Mouse (Mus musculus): ENCODE results near the gene Tas2r116. TPM values are rescaled to one million over a fixed set of nuclear protein-coding genes. Genes with fewer than 3 reads are reported as not detected.

Gene Tas2r116
- total RNA-seq (2015; ENCODE audit: low replicate concordance) (not detected in 2 replicates), total RNA-seq (2017; ENCODE audit: low replicate concordance) (not detected in 2 replicates)

DNA sequence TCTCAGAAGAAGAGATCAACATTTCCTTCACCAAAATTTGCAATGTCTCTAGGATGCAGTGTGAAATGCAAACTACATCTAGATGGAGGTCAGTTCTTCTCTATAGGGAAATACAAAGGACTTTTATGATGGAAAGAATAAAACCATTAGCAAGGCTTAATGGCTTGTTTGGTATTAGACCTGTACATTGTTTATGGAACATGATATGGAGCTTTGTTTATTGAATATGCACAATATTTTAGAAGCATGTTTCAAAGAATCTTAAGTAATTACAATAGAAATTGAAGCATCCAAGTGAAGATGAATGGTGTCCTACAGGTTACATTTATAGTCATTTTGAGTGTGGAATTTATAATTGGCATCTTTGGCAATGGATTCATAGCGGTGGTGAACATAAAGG lies at the start of gene Tas2r116:
Gene Tas2r116 (plus strand): TSS at position 301 of the 400 bp plus-strand sequence.
- no peak for ATAC-seq (replicated peaks; ENCODE audit: low FRiP score, poor library complexity, severe bottlenecking)

DNA sequence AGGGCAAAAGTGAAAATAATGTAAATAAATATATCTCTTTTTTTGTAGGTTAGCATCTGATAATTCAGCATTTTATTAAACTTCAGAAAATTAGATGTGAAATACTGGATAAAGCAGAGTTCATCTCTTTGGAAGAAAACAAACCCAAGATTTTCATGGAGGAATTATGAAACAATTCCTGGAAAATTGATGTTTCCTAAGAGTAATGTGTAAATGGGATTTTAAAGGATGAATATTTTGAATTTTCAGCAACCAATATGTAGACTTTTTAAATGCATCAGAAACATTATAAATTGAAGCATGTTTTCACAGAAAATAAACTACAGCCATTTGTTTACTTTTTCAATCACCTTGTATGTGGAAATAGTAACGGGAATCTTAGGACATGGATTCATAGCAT lies 8.4 kb upstream of the Tas2r116 start, which contains the start of gene Tas2r123:
Gene Tas2r123 (plus strand): TSS at position 301 of the 400 bp plus-strand sequence.
- no peak for ATAC-seq (replicated peaks; ENCODE audit: low FRiP score, poor library complexity, severe bottlenecking)

DNA sequence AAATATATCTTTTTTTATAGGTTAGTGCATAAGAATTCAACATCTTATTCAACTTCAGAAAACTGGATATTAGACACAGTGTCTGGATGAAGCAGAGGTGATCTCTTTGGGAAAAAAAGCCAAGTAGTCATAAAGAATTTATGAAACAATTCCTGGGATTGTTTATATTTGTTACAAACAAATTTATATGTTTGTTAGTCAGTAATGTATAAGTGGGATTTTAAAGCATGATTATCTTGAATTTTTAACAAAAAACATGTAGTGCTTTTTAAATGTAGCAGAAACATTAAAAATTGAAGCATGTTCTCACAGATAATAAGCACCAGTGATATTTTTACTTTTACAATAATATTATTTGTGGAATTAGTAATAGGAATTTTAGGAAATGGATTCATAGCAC lies 12.5 kb downstream of the Tas2r116 start, which contains the start of gene Tas2r110:
Gene Tas2r110 (plus strand): TSS at position 301 of the 400 bp plus-strand sequence.
- no peak for ATAC-seq (replicated peaks; ENCODE audit: low FRiP score, poor library complexity, severe bottlenecking)

DNA sequence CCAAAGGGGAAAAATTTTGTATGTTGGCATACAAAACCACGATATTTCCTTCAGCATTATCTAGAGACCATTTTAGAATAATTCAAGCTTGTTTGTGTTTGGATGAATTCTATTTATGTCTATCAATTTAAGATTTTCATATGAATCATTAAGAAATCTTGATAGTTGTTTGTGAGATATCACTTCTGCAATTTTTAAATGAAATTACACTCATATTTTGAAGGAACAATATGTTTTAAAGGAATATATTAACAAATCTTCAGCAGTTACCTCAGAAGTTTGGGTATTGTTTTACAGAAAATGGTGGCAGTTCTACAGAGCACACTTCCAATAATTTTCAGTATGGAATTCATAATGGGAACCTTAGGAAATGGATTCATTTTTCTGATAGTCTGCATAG lies 37.5 kb downstream of the Tas2r116 start, which contains the start of gene Tas2r113:
Gene Tas2r113 (plus strand): TSS at position 301 of the 400 bp plus-strand sequence.
- ATAC-seq (replicated peaks; ENCODE audit: low FRiP score, poor library complexity, severe bottlenecking): no peak

Other genes with a start within 250 kb of the Tas2r116 start
- not detected in 2 replicates for gene A630073D07Rik, start 203.9 kb upstream of the Tas2r116 start, total RNA-seq (2015; ENCODE audit: low replicate concordance)
- gene A630073D07Rik, start 203.9 kb upstream of the Tas2r116 start, total RNA-seq (2017; ENCODE audit: low replicate concordance): not detected in 2 replicates
- gene Tas2r120, start 198.5 kb upstream of the Tas2r116 start, total RNA-seq (2015; ENCODE audit: low replicate concordance): not detected in 2 replicates
- not detected in 2 replicates for gene Tas2r120, start 198.5 kb upstream of the Tas2r116 start, total RNA-seq (2017; ENCODE audit: low replicate concordance)
- gene Tas2r121, start 154.4 kb upstream of the Tas2r116 start, total RNA-seq (2015; ENCODE audit: low replicate concordance): not detected in 2 replicates
- not detected in 2 replicates for gene Tas2r121, start 154.4 kb upstream of the Tas2r116 start, total RNA-seq (2017; ENCODE audit: low replicate concordance)
- gene Tas2r122, start 143.5 kb upstream of the Tas2r116 start, total RNA-seq (2015; ENCODE audit: low replicate concordance): not detected in 2 replicates
- gene Tas2r122, start 143.5 kb upstream of the Tas2r116 start, total RNA-seq (2017; ENCODE audit: low replicate concordance): not detected in 2 replicates
- gene Tas2r115, start 117.4 kb upstream of the Tas2r116 start, total RNA-seq (2015; ENCODE audit: low replicate concordance): not detected in 2 replicates
- not detected in 2 replicates for gene Tas2r115, start 117.4 kb upstream of the Tas2r116 start, total RNA-seq (2017; ENCODE audit: low replicate concordance)
- not detected in 2 replicates for gene Tas2r124, start 100.7 kb upstream of the Tas2r116 start, total RNA-seq (2015; ENCODE audit: low replicate concordance)
- not detected in 2 replicates for gene Tas2r124, start 100.7 kb upstream of the Tas2r116 start, total RNA-seq (2017; ENCODE audit: low replicate concordance)
- not detected in 2 replicates for gene Tas2r102, start 93.3 kb upstream of the Tas2r116 start, total RNA-seq (2015; ENCODE audit: low replicate concordance)
- gene Tas2r102, start 93.3 kb upstream of the Tas2r116 start, total RNA-seq (2017; ENCODE audit: low replicate concordance): not detected in 2 replicates
- not detected in 2 replicates for gene Tas2r136, start 77.3 kb upstream of the Tas2r116 start, total RNA-seq (2015; ENCODE audit: low replicate concordance)
- not detected in 2 replicates for gene Tas2r136, start 77.3 kb upstream of the Tas2r116 start, total RNA-seq (2017; ENCODE audit: low replicate concordance)
- not detected in 2 replicates for gene Tas2r117, start 52.6 kb upstream of the Tas2r116 start, total RNA-seq (2015; ENCODE audit: low replicate concordance)
- gene Tas2r117, start 52.6 kb upstream of the Tas2r116 start, total RNA-seq (2017; ENCODE audit: low replicate concordance): not detected in 2 replicates
- gene Tas2r123, start 8.3 kb upstream of the Tas2r116 start, total RNA-seq (2015; ENCODE audit: low replicate concordance): not detected in 2 replicates
- gene Tas2r123, start 8.3 kb upstream of the Tas2r116 start, total RNA-seq (2017; ENCODE audit: low replicate concordance): not detected in 2 replicates
- not detected in 2 replicates for gene Tas2r110, start 12.6 kb downstream of the Tas2r116 start, total RNA-seq (2015; ENCODE audit: low replicate concordance)
- not detected in 2 replicates for gene Tas2r110, start 12.6 kb downstream of the Tas2r116 start, total RNA-seq (2017; ENCODE audit: low replicate concordance)
- not detected in 2 replicates for gene Tas2r113, start 37.6 kb downstream of the Tas2r116 start, total RNA-seq (2015; ENCODE audit: low replicate concordance)
- not detected in 2 replicates for gene Tas2r113, start 37.6 kb downstream of the Tas2r116 start, total RNA-seq (2017; ENCODE audit: low replicate concordance)
- gene Tas2r125, start 54.2 kb downstream of the Tas2r116 start, total RNA-seq (2015; ENCODE audit: low replicate concordance): not detected in 2 replicates
- not detected in 2 replicates for gene Tas2r125, start 54.2 kb downstream of the Tas2r116 start, total RNA-seq (2017; ENCODE audit: low replicate concordance)
- gene Tas2r129, start 95.7 kb downstream of the Tas2r116 start, total RNA-seq (2015; ENCODE audit: low replicate concordance): not detected in 2 replicates
- not detected in 2 replicates for gene Tas2r129, start 95.7 kb downstream of the Tas2r116 start, total RNA-seq (2017; ENCODE audit: low replicate concordance)
- gene Tas2r131, start 102.5 kb downstream of the Tas2r116 start, total RNA-seq (2015; ENCODE audit: low replicate concordance): not detected in 2 replicates
- not detected in 2 replicates for gene Tas2r131, start 102.5 kb downstream of the Tas2r116 start, total RNA-seq (2017; ENCODE audit: low replicate concordance)
- not detected in 2 replicates for gene Tas2r109, start 125.5 kb downstream of the Tas2r116 start, total RNA-seq (2015; ENCODE audit: low replicate concordance)
- gene Tas2r109, start 125.5 kb downstream of the Tas2r116 start, total RNA-seq (2017; ENCODE audit: low replicate concordance): not detected in 2 replicates
- gene Tas2r103, start 181.7 kb downstream of the Tas2r116 start, total RNA-seq (2015; ENCODE audit: low replicate concordance): not detected in 2 replicates
- gene Tas2r103, start 181.7 kb downstream of the Tas2r116 start, total RNA-seq (2017; ENCODE audit: low replicate concordance): not detected in 2 replicates
- gene Tas2r140, start 200.4 kb downstream of the Tas2r116 start, total RNA-seq (2015; ENCODE audit: low replicate concordance): not detected in 2 replicates
- not detected in 2 replicates for gene Tas2r140, start 200.4 kb downstream of the Tas2r116 start, total RNA-seq (2017; ENCODE audit: low replicate concordance)
- gene Smim10l1, start 249.5 kb downstream of the Tas2r116 start, total RNA-seq (2015; ENCODE audit: low replicate concordance): 13.0 and 13.4 TPM in 2 replicates
- gene Smim10l1, start 249.5 kb downstream of the Tas2r116 start, total RNA-seq (2017; ENCODE audit: low replicate concordance): 6.6 and 25.0 TPM in 2 replicates